Mouse (Mus musculus) forebrain, embryonic 13.5 days (tissue): ENCODE measurements around the gene Csrnp3. TPM values are rescaled to one million over a fixed set of nuclear protein-coding genes. Genes with fewer than 3 reads are reported as not detected.
"Not testable (repeated sequence)": the region's sequence is repeated elsewhere in the genome, so short reads cannot be mapped to it uniquely, and the experiment has no call there.

Source experiments
- ATAC-seq: fragments of 200-750 bp; cut with Nextera tagmentation; 2 replicates; pipeline ENCODE4 v1.8.0; 2017
- H3K27ac ChIP-seq: fragments of 300-500 bp; sonication (generic); 2 replicates; pipeline ENCODE4 v1.5.1; 2015; ENCODE audit warnings: inconsistent platforms, mild to moderate bottlenecking, moderate library complexity
- H3K27me3 ChIP-seq: fragments of 300-500 bp; sonication (generic); 2 replicates; pipeline ENCODE4 v1.6.1; 2015; ENCODE audit warnings: mild to moderate bottlenecking, inconsistent platforms
- H3K36me3 ChIP-seq: fragments of 300-500 bp; sonication (generic); 2 replicates; pipeline ENCODE4 v1.6.1; 2015; ENCODE audit warnings: mild to moderate bottlenecking, inconsistent platforms; ENCODE audit not compliant: poor library complexity, severe bottlenecking
- H3K4me1 ChIP-seq: fragments of 300-500 bp; sonication (generic); 2 replicates; pipeline ENCODE4 v1.6.1; 2015; ENCODE audit warnings: inconsistent platforms
- H3K4me2 ChIP-seq: fragments of 300-500 bp; sonication (generic); 2 replicates; pipeline ENCODE4 v1.6.1; 2015; ENCODE audit warnings: inconsistent platforms, mild to moderate bottlenecking, moderate library complexity
- H3K4me3 ChIP-seq: fragments of 300-500 bp; sonication (generic); 2 replicates; pipeline ENCODE4 v1.5.1; 2015; ENCODE audit warnings: mild to moderate bottlenecking, inconsistent platforms
- H3K9ac ChIP-seq: fragments of 300-500 bp; sonication (generic); 2 replicates; pipeline ENCODE4 v1.6.1; 2015; ENCODE audit warnings: mild to moderate bottlenecking, inconsistent platforms
- H3K9me3 ChIP-seq: fragments of 300-500 bp; sonication (generic); replicated peaks from 2 replicates; pipeline ENCODE4 v1.6.1; 2016; ENCODE audit warnings: inconsistent platforms
- WGBS: fragments of 180-500 bp; shearing (Covaris S2); methylation state at CpG from one replicate; pipeline ENCODE4 v1.1.7; 2015; 5-methylcytosine and 5-hydroxymethylcytosine counted together
- polyA plus RNA-seq: library from polyadenylated mRNA; unstranded; fragments of >200 nt; fragmentation: Nextera tagmentation; extraction: Ambion mirVana; gene quantifications from 2 replicates; pipeline ENCODE4 v1.2.1, GENCODE M21; 2015

The Csrnp3 gene
- polyA plus RNA-seq, 1 experiment from 2014 or later: 43.7 TPM

DNA sequence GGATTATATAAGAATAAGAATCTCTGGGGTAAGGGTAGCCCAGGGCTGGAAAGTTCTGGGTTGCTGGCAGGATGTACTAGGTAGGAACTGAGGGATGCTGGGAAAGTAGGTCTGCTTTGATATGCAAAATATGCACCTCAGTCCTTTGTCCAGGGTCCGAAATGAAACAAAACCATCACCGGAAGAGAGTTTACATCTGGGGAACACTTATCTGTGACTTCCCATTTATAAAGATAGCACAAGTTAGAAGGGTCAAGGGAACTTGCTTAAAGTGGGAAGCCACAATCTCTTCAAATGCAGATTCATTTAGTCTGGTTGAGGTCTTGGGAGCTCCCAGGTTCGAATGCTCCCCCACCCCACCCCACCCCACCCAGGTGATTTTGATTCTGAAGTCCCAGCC, 4.0 kb upstream of the Csrnp3 start:
- ATAC-seq: no peak
- Histone ChIP-seq H3K27ac (no peak overlapping the region), H3K9me3 (no peaks in the 10 kb centered on the region), H3K4me3 (no peak overlapping the region), H3K36me3 (no peaks in the 10 kb centered on the region), H3K4me2 (no peak overlapping the region), H3K4me1 (peaks cover 6% of the 10 kb centered on the region; the same call in 1 of the 2 replicates), H3K9ac (no peak overlapping the region), H3K27me3 (no peaks in the 10 kb centered on the region)
- 68% methylated on average over 3 of the region's 3 CpGs for WGBS

DNA sequence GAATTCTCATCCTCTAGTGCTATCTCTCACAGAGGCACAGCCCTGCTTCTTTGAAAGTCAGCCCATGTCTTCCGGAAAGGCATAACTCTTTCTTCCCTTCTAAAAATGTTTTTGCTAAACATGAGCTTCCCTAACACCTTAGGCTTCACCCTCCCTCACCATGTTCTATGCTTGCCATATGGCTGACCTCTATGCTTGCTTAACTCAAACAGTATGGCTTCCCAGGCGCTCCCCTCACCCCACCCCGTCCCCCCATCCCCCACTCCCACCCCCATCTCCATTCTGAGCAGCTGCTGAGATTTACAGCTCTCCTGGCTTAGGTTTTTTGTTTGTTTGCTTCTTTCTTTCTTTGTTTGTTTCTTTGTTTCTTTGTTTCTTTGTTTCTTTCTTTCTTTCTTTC, 3.2 kb upstream of the Csrnp3 start:
- H3K9ac ChIP-seq: no peak overlapping the region
- H3K4me2 ChIP-seq: no peak overlapping the region

DNA sequence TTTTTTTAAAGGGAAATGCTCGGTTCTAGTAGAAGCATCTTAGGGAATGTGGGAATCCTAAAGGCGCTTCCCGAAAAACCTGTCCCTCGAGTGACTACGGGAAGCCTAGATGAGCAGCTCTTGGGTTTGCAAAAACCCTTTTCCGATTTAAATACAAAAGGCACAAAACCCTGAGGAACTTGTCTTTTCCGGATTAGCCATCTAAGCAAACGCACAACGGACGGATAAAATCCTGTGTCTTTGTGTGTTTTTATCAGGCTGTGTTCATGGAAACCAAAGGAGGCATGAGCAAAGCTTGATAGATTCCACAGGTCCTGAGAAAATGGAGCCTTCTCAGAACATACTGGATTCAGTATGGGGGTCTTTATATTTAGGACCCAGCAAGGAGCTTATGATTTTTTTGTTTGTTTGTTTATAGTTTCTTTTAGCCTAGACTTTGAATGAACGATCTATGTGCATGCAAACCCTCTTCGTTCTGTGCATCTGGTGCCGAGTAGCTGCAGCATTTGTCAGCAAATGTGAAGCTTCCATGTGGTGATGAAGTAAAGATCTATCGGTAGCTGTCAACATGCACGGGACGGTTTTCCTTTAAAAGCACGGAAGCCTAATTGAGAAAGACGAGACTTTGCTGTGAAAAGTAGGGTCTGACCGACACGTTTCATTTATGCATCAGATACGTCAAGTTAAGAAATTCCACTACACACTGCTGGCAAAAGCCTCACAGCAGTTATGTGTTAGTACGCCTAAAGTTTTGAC, 611 bp downstream of the Csrnp3 start:
- no peaks in the 10 kb centered on the region; the same call in 1 of the 2 replicates for H3K36me3 ChIP-seq
- H3K9ac ChIP-seq: peak overlapping the region; percentile 75
- ATAC-seq: 0 out of 2 replicates have a peak, but pooled peaks have one; percentile 13
- H3K4me1 ChIP-seq: peaks cover 12% of the 10 kb centered on the region
- H3K4me3 ChIP-seq: peak overlapping the region; percentile 56
- WGBS: 1% methylated on average over 22 of the region's 22 CpGs
- peak overlapping the region; percentile 82 for H3K27ac ChIP-seq
- no peaks in the 10 kb centered on the region for H3K27me3 ChIP-seq
- peak overlapping the region; percentile 68 for H3K4me2 ChIP-seq
- H3K9me3 ChIP-seq: no peaks in the 10 kb centered on the region

More for the DNA sequence above, 3.2 kb upstream of the Csrnp3 start:
- Histone ChIP-seq H3K36me3 (no peaks in the 10 kb centered on the region), H3K9me3 (no peaks in the 10 kb centered on the region), H3K4me3 (no peak overlapping the region), H3K4me1 (peaks cover 6% of the 10 kb centered on the region; the same call in 1 of the 2 replicates), H3K27ac (no peak overlapping the region), H3K27me3 (no peaks in the 10 kb centered on the region)
- WGBS: 33% methylated on average over 3 of the region's 3 CpGs
- ATAC-seq: no peak

DNA sequence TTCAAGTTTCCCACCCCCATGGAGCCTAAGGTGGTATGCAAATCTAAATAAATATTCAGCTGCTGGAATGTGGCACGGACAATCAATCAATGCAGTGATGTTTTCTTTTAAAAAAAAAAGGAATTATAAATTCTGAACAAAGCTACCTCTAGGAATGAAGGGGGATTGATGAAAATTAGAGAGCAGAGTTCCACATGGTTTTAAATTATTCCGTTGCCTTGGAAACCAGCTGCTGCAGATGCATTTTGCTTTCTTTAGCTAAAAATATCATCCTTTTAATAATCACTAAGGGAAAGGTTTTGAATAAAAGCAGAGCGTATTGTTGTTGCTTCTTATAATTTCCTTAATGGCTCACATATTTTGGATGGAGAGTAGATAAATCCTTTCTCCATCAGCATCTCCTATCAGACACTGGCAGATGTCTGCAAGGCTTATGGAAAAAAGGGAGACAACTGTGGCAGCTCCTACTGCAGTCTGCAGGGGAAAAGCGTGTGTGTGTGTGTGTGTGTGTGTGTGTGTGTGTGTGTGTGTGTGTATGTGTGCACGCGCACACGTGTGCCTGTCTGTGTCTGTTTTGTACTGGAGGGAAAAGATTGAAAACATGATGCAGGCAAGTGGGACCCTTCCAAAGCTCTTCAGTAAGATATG, 2.0 kb downstream of the Csrnp3 start:
- H3K27me3 ChIP-seq: no peaks in the 10 kb centered on the region
- peak overlapping the region; percentile 54 for H3K4me2 ChIP-seq
- H3K36me3 ChIP-seq: no peaks in the 10 kb centered on the region; the same call in 1 of the 2 replicates
- H3K4me1 ChIP-seq: peaks cover 20% of the 10 kb centered on the region
- peak overlapping the region; percentile 79 for H3K27ac ChIP-seq
- peak overlapping the region; percentile 30; the same call in 1 of the 2 replicates for H3K9ac ChIP-seq
- peak overlapping the region; percentile 56 for H3K4me3 ChIP-seq
- H3K9me3 ChIP-seq: no peaks in the 10 kb centered on the region
- peak; percentile 81 for ATAC-seq
- 20% methylated on average over 7 of the region's 7 CpGs for WGBS

DNA sequence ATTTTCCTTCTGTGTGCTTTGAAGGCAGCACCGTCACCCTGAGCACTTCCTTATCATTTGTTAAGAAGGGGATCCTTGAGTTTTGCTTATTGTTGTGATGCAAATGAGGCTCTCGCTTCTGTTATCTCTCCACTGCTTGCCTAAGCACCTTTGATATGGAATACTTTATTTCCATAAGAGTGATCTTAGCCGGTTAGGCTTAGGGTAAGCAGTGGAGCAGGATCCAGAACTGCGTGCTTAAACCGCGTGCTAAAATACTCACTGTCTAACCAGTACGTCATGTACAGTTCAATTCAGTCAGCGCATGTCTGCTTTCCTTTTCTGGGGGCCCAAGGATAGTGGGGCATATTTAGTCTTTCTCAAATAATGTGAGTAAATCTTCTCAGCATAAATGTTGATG, 3.1 kb downstream of the Csrnp3 start:
- H3K36me3 ChIP-seq: no peaks in the 10 kb centered on the region; the same call in 1 of the 2 replicates
- H3K9ac ChIP-seq: peak overlapping the region; percentile 45
- H3K9me3 ChIP-seq: no peaks in the 10 kb centered on the region
- 27% methylated on average over 8 of the region's 8 CpGs for WGBS
- H3K4me1 ChIP-seq: peaks cover 28% of the 10 kb centered on the region
- H3K4me3 ChIP-seq: peak overlapping the region; percentile 29
- ATAC-seq: no peak
- H3K4me2 ChIP-seq: peak overlapping the region; percentile 54
- peak overlapping the region; percentile 59; the same call in 1 of the 2 replicates for H3K27ac ChIP-seq
- no peaks in the 10 kb centered on the region for H3K27me3 ChIP-seq

DNA sequence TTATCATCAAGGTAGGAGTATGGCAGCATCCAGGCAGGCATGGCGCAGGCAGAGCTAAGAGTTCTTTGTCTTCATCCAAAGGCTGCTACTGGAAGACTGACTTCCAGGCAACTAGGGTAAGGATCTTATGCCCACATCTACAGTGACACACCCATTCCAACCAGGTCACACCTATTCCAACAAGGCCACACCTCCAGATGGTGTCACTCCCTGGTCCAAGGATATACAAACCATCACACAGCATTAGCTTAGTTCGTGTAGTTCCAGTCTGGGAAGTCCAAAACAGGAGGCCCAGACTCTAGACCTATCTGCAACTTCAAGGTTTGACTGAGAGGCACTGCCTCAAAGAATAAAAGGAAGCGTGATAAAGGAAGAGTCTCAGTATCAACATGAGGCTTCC, 4.7 kb downstream of the Csrnp3 start:
- 94% methylated on average over 3 of the region's 3 CpGs for WGBS
- not testable (repeated sequence) for H3K4me2 ChIP-seq, ATAC-seq, H3K36me3 ChIP-seq, H3K9ac ChIP-seq, H3K9me3 ChIP-seq, H3K27ac ChIP-seq, H3K27me3 ChIP-seq, H3K4me3 ChIP-seq
- peaks cover 25% of the 10 kb centered on the region for H3K4me1 ChIP-seq

DNA sequence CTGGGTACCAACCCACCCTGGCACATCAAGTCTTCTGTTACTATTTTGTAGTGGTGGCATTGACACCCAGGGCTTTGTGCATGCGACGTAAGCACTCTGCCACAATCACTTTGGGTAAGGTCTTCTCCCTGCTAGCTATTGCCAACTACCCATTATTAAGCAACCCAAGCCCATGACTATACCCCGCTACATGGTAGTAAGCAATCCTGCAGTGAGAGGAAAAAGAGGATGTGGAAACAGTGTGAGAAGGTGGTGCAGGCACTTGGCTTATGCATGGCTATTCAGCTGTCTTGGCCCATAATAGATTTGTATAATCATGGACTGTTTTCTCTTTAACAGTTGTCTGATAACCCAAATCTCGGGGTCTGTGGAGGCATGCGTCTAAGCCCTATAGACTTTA, 11.2 kb downstream of the Csrnp3 start:
- no peak overlapping the region for H3K27ac ChIP-seq

DNA sequence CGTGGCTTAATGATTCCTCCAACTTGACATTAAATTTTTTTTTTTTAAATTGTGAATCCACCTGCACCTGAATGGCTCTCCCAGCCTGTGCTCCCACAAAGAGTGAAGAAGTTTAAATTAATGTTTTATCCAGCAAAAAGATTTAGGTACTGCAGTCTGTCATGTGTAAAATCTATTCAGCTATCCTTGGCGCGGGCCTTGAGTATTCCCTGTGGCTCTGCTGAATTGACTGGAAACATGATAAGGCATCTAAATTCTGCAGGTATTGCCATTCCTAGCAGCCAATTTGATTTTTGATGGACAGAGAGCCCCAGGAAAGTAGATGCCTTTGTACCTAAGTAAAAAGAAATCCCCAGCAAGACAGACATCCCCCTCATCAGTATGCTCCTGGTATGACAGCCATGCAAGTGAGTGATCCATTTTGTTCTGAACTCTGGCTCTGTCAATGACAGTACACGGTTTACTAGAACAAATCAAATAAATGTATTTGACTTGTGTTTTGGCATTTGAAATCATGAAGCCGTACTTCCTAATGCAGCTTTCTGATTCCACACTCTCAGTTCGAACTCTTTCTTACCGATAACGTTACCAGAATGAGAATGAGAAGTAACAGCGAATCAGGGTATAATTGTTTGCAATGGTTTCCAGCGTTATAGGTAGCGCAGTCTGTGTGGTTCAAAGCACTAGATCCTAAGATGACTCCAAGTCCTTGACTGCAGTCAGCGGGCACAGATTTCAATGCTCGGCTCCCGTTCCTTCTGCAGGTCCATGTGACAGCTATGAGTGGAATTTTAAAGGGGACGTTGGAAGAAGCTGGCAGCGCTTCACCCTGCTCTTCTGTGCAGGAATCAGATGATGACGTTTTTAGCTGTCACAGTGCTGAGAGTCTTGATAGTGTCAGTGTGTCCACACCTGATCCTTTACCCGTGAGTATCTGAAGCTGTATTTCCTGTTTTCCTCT, 14.5 kb downstream of the Csrnp3 start:
- H3K27me3 ChIP-seq: no peaks in the 10 kb centered on the region
- peaks cover 6% of the 10 kb centered on the region; the same call in 1 of the 2 replicates for H3K4me1 ChIP-seq
- H3K4me2 ChIP-seq: no peak overlapping the region
- 82% methylated on average over 18 of the region's 18 CpGs for WGBS
- H3K36me3 ChIP-seq: peaks cover 4% of the 10 kb centered on the region; the same call in 1 of the 2 replicates
- peak overlapping the region; percentile 19; the same call in 1 of the 2 replicates for H3K27ac ChIP-seq
- H3K9me3 ChIP-seq: no peaks in the 10 kb centered on the region
- H3K9ac ChIP-seq: no peak overlapping the region
- no peak for ATAC-seq
- H3K4me3 ChIP-seq: no peak overlapping the region

More for the DNA sequence above, 11.2 kb downstream of the Csrnp3 start:
- no peak overlapping the region for H3K4me2 ChIP-seq
- H3K4me3 ChIP-seq: no peak overlapping the region
- H3K9me3 ChIP-seq: no peaks in the 10 kb centered on the region
- H3K27me3 ChIP-seq: no peaks in the 10 kb centered on the region
- ATAC-seq: no peak
- 94% methylated on average over 5 of the region's 5 CpGs for whole genome bisulfite sequencing
- H3K36me3 ChIP-seq: no peaks in the 10 kb centered on the region
- no peak overlapping the region for H3K9ac ChIP-seq
- H3K4me1 ChIP-seq: peaks cover 23% of the 10 kb centered on the region

DNA sequence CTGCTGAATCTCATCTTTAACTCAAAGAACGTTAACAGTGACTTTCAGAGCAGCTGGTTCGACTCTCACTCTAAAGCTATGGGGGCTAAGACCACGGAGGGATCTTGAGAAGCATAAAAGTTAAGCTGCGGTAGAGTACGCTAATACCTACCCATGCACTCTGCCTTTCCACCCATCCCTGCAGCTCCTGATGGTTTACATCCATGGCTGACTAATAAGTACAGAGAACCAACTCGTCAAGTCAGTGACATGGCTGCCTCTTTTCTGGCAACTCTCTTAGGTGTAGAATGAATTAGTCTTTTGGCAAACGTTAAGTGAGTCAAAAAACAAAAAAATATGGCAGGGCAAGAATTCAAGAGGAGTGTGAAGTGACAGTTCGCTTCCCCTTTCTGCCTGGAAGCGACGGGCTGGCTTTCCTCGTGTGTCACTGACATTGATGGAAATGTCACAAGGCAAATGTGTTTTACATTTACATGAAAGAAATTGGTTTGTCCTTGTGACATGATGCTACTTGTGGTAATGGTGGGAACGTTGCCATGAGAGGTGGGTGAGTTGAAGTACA, 19.3 kb downstream of the Csrnp3 start:
- Histone ChIP-seq H3K36me3 (peaks cover 4% of the 10 kb centered on the region; the same call in 1 of the 2 replicates), H3K9ac (no peak overlapping the region), H3K27me3 (no peaks in the 10 kb centered on the region), H3K9me3 (no peaks in the 10 kb centered on the region), H3K4me2 (no peak overlapping the region), H3K4me3 (no peak overlapping the region), H3K4me1 (peaks cover 2% of the 10 kb centered on the region; the same call in 1 of the 2 replicates), H3K27ac (no peak overlapping the region)
- peak; percentile 61; the same call in 1 of the 2 replicates for ATAC-seq
- WGBS: 81% methylated on average over 12 of the region's 12 CpGs

DNA sequence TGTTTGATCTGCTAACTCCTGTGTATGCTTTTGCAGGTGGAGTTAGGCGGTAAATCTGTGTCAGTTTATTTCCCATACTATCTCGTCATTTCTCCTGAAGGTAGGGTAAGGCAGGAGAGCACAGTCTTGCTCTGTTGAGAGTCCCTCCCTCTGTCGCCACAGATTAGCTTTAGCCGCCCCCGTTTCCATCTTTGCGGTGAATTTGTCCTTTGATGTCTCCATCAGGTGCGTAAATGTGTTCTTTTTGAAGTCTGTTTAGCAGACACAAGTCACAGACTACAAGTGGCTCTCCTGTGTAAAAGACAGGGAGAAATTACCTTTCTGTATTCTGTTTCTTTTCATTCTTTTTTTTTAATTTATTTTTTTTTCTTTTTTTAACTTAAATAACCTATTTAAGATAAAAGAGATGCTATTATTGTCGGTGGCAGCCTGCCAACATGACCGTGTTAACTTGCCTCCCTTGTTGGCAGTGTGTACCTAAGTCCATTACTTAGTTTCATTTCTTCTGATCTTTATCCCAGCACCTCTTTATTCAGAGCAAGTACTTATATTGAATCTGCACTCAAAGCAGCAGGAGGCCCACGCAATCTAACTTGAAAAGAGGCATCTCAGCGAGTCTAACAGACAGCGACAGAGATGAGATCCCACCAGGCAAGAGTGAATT, 25.5 kb downstream of the Csrnp3 start:
- WGBS: 58% methylated on average over 12 of the region's 12 CpGs

DNA sequence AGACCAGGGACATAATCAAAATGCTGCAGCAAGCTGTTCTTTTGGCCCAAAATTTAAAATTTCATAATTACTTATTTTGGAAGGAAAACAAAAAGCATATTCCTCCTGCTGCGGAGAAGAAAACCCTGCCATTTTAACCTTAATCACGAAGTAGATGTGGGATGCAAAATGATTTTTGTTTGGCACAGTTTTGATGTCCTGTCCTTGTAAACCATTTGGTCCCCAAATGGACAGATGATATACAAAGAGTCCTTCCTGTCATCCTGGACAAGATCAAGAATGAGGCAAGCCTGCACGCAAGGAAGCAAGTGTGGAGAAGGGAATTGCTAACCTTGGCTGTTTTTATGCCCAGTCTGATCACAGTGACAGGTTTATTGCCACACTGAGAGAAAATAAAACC, 46.0 kb downstream of the Csrnp3 start:
- H3K9me3 ChIP-seq: no peaks in the 10 kb centered on the region
- H3K4me2 ChIP-seq: no peak overlapping the region
- WGBS: 91% methylated on average over 3 of the region's 3 CpGs
- no peaks in the 10 kb centered on the region for H3K27me3 ChIP-seq
- no peak overlapping the region for H3K9ac ChIP-seq
- H3K36me3 ChIP-seq: no peaks in the 10 kb centered on the region
- no peak overlapping the region for H3K4me3 ChIP-seq
- H3K27ac ChIP-seq: no peak overlapping the region
- ATAC-seq: no peak
- H3K4me1 ChIP-seq: peaks cover 10% of the 10 kb centered on the region; the same call in 1 of the 2 replicates

More for the DNA sequence above, 25.5 kb downstream of the Csrnp3 start:
- Histone ChIP-seq H3K9ac (no peak overlapping the region), H3K9me3 (no peaks in the 10 kb centered on the region), H3K36me3 (no peaks in the 10 kb centered on the region), H3K4me1 (peaks cover 5% of the 10 kb centered on the region), H3K27me3 (no peaks in the 10 kb centered on the region), H3K4me3 (no peak overlapping the region), H3K4me2 (no peak overlapping the region), H3K27ac (no peak overlapping the region)
- ATAC-seq: peak; percentile 4; the same call in 1 of the 2 replicates
